Mouse (Mus musculus) A20 (cell line): ENCODE results near the gene Fto.

Experiments used
- DNase-seq: peaks from one replicate; pipeline ENCODE4 v3.0.0-alpha.2; 2011; ENCODE audit warnings: low read depth, low spot score

The Fto gene

GRCm38 (mm10) chr8:91312835-91313832 lies at the start of gene Fto, which contains the start of gene Rpgrip1l:
Gene Fto, plus strand, starts transcription at chr8:91313525.
Gene Rpgrip1l, minus strand, starts transcription at chr8:91313262.
- DNase-seq, result peak; percentile 98

- DNase-seq, result no peak
These were observed 49.4 kb upstream of the Fto start for GRCm38 (mm10) chr8:91263939-91264338.

- no peak for DNase-seq
These were observed 48.8 kb upstream of the Fto start for GRCm38 (mm10) chr8:91264564-91264963.

- DNase-seq, result no peak
These were observed 43.9 kb upstream of the Fto start for GRCm38 (mm10) chr8:91269374-91269958.

- DNase-seq, result no peak
These were observed 39.8 kb upstream of the Fto start for GRCm38 (mm10) chr8:91273493-91273892.

- peak; percentile 22 for DNase-seq
These were observed 37.0 kb upstream of the Fto start for GRCm38 (mm10) chr8:91276337-91276736.

- DNase-seq, result no peak
These were observed 35.3 kb upstream of the Fto start for GRCm38 (mm10) chr8:91278060-91278459.

- DNase-seq, result no peak
These were observed 32.7 kb upstream of the Fto start for GRCm38 (mm10) chr8:91280467-91281212.

- no peak for DNase-seq
These were observed 31.8 kb upstream of the Fto start for GRCm38 (mm10) chr8:91281545-91281944.

GRCm38 (mm10) chr8:91282655-91283054 lies 30.7 kb upstream of the Fto start:
- no peak for DNase-seq

GRCm38 (mm10) chr8:91283815-91284214 lies 29.5 kb upstream of the Fto start:
- DNase-seq, result no peak

- DNase-seq, result no peak
These were observed 27.1 kb upstream of the Fto start for GRCm38 (mm10) chr8:91286237-91286636.

- no peak for DNase-seq
These were observed 22.7 kb upstream of the Fto start for GRCm38 (mm10) chr8:91290576-91290975.

GRCm38 (mm10) chr8:91295786-91296185 lies 17.5 kb upstream of the Fto start:
- no peak for DNase-seq

- DNase-seq, result no peak
These were observed 14.7 kb upstream of the Fto start for GRCm38 (mm10) chr8:91298672-91299071.

GRCm38 (mm10) chr8:91304481-91305386 lies 8.6 kb upstream of the Fto start:
- no peak for DNase-seq

- DNase-seq, result peak; percentile 16
These were observed 983 bp upstream of the Fto start for GRCm38 (mm10) chr8:91312342-91312741.

- DNase-seq, result no peak
These were observed 4.4 kb downstream of the Fto start for GRCm38 (mm10) chr8:91317567-91318227.

- DNase-seq, result no peak
These were observed 5.8 kb downstream of the Fto start for GRCm38 (mm10) chr8:91318938-91319729.

GRCm38 (mm10) chr8:91323511-91323910 lies 10.2 kb downstream of the Fto start:
- no peak for DNase-seq
